Mouse (Mus musculus) midbrain, embryonic 11.5 days (tissue): ENCODE data around the gene Tenm3. TPM values are rescaled to one million over a fixed set of nuclear protein-coding genes. Genes with fewer than 3 reads are reported as not detected.

ENCODE experiments used
- ATAC-seq: fragments of 200-750 bp; cut with Nextera tagmentation; 2 replicates; pipeline ENCODE4 v1.8.0; 2017; ENCODE audit warnings: moderate TSS enrichment, moderate library complexity; ENCODE audit not compliant: low FRiP score
- DNase-seq: peaks from one replicate; pipeline ENCODE4 v3.0.0; 2015; ENCODE audit warnings: low spot score; ENCODE audit errors: missing footprints
- H3K27ac ChIP-seq: fragments of 300-500 bp; sonication (generic); 2 replicates; pipeline ENCODE4 v1.5.1; 2014; ENCODE audit warnings: low read depth, low read length
- H3K27me3 ChIP-seq: fragments of 300-500 bp; sonication (generic); 2 replicates; pipeline ENCODE4 v1.6.1; 2014; ENCODE audit warnings: mild to moderate bottlenecking, low read length, moderate library complexity, mixed read lengths; ENCODE audit not compliant: control insufficient read depth, insufficient read depth
- H3K36me3 ChIP-seq: fragments of 300-500 bp; sonication (generic); 2 replicates; pipeline ENCODE4 v1.6.1; 2014; ENCODE audit warnings: mild to moderate bottlenecking, low read length, moderate library complexity, mixed read lengths; ENCODE audit not compliant: control insufficient read depth, insufficient read depth
- H3K4me1 ChIP-seq: fragments of 300-500 bp; sonication (generic); 2 replicates; pipeline ENCODE4 v1.6.1; 2014; ENCODE audit warnings: low read length; ENCODE audit not compliant: control insufficient read depth, insufficient read depth
- H3K4me2 ChIP-seq: fragments of 300-500 bp; sonication (generic); 2 replicates; pipeline ENCODE4 v1.6.1; 2014; ENCODE audit warnings: mild to moderate bottlenecking, moderate library complexity
- H3K4me3 ChIP-seq: fragments of 300-500 bp; sonication (generic); 2 replicates; pipeline ENCODE4 v1.5.1; 2014; ENCODE audit warnings: low read depth, low read length
- H3K9ac ChIP-seq: fragments of 300-500 bp; sonication (generic); 2 replicates; pipeline ENCODE4 v1.6.1; 2014; ENCODE audit warnings: low read length
- H3K9me3 ChIP-seq: fragments of 300-500 bp; sonication (generic); 2 replicates; pipeline ENCODE4 v1.6.1; 2016; ENCODE audit warnings: low read length; ENCODE audit not compliant: control insufficient read depth
- WGBS: fragments of 180-500 bp; shearing (Covaris S2); extraction: QIAGEN DNeasy Blood & Tissue Kit; methylation state at CpG from one replicate; pipeline ENCODE4 v1.1.7; 2014; 5-methylcytosine and 5-hydroxymethylcytosine counted together
- polyA plus RNA-seq: library from polyadenylated mRNA; unstranded; fragments of >200 nt; fragmentation: Nextera tagmentation; extraction: Ambion mirVana; gene quantifications from 2 replicates; pipeline ENCODE4 v1.2.1, GENCODE M21; 2014

The Tenm3 gene
- polyA plus RNA-seq, 1 experiment from 2014 or later: 39.6 TPM

GRCm38 (mm10) chr8:48450397-48451246 is 393.1 kb downstream of the Tenm3 start:
- DNase-seq (peak; percentile 91), ATAC-seq (peak; percentile 31; the same call in 1 of the 2 replicates)
- H3K4me1 ChIP-seq: peaks cover 30% of the 10 kb centered on the region
- 53% methylated on average over 23 of the region's 23 CpGs for WGBS
- H3K4me2 ChIP-seq: peak overlapping the region; percentile 11; the same call in 1 of the 2 replicates
- peak overlapping the region; percentile 40; the same call in 1 of the 2 replicates for H3K27ac ChIP-seq
- H3K4me3 ChIP-seq: no peak overlapping the region
- no peaks in the 10 kb centered on the region for H3K36me3 ChIP-seq
- no peaks in the 10 kb centered on the region for H3K27me3 ChIP-seq
- peak overlapping the region; percentile 7; the same call in 1 of the 2 replicates for H3K9ac ChIP-seq
- H3K9me3 ChIP-seq: no peaks in the 10 kb centered on the region

DNA sequence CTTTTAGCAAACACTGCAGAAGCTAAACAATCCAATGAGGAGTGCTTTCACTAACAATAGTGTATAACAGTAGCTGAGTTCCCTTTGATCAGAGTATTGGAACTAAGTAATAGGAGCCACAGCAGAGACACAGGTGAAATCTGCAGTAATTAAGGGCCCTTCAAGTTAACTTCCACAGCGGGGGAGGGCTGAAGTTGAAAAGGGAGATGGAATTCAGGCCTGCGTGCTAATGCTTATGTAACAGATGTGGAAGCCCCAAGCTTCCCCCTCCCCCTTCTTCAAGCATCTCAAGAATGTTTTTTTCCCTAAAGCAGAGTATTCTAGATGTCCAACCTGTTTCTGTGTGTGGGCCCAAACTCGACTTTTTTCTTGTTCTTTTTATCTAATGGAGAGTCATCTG is 394.1 kb downstream of the Tenm3 start:
- no peak overlapping the region for H3K27ac ChIP-seq

GRCm38 (mm10) chr8:48445690-48446089 is 398.1 kb downstream of the Tenm3 start:
- H3K27me3 ChIP-seq: no peaks in the 10 kb centered on the region
- H3K9ac ChIP-seq: no peak overlapping the region
- no peak overlapping the region for H3K4me2 ChIP-seq
- DNase-seq (no peak), ATAC-seq (no peak)
- no peaks in the 10 kb centered on the region for H3K36me3 ChIP-seq
- H3K4me3 ChIP-seq: no peak overlapping the region
- H3K4me1 ChIP-seq: peaks cover 14% of the 10 kb centered on the region
- no peaks in the 10 kb centered on the region for H3K9me3 ChIP-seq
- no peak overlapping the region for H3K27ac ChIP-seq
- WGBS: 93% methylated on average over 4 of the region's 4 CpGs

More for the DNA sequence above, 394.1 kb downstream of the Tenm3 start:
- H3K36me3 ChIP-seq: no peaks in the 10 kb centered on the region
- H3K9ac ChIP-seq: no peak overlapping the region
- ATAC-seq (peak; percentile 52), DNase-seq (peak; percentile 90)
- H3K4me3 ChIP-seq: no peak overlapping the region
- no peak overlapping the region for H3K4me2 ChIP-seq
- no peaks in the 10 kb centered on the region for H3K27me3 ChIP-seq
- WGBS: 0% methylated on average over 3 of the region's 3 CpGs
- H3K4me1 ChIP-seq: peaks cover 25% of the 10 kb centered on the region
- H3K9me3 ChIP-seq: no peaks in the 10 kb centered on the region

DNA sequence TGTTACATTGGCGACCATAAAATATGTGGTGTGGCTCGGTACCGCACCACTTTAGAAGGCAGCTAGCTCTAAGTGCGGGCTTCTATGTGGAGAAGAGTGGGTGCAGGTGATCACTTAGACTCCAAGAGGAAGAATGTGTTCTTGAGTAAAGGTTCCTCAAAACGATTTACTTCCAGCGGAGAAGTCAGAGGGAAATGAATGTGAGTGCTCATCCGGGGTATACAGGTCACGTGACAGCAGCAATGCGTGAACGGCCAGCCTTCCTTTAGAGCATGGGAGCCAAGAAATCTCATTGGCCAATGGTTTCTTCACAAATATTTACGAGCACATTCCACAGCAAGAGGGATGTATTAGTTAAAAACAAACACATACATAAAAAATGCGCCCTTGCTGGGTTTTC is 404.3 kb downstream of the Tenm3 start:
- DNase-seq (peak; percentile 82), ATAC-seq (no peak)
- H3K4me1 ChIP-seq: peaks cover 24% of the 10 kb centered on the region
- 89% methylated on average over 12 of the region's 12 CpGs for WGBS
- no peak overlapping the region for H3K27ac ChIP-seq
- H3K9me3 ChIP-seq: no peaks in the 10 kb centered on the region
- no peak overlapping the region for H3K9ac ChIP-seq
- H3K4me2 ChIP-seq: no peak overlapping the region
- no peak overlapping the region for H3K4me3 ChIP-seq
- H3K36me3 ChIP-seq: no peaks in the 10 kb centered on the region
- no peaks in the 10 kb centered on the region for H3K27me3 ChIP-seq

- H3K9ac ChIP-seq: no peak overlapping the region
- no peaks in the 10 kb centered on the region for H3K36me3 ChIP-seq
- H3K4me3 ChIP-seq: no peak overlapping the region
- no peaks in the 10 kb centered on the region for H3K27me3 ChIP-seq
- H3K4me1 ChIP-seq: peaks cover 24% of the 10 kb centered on the region
- ATAC-seq (peak; percentile 61), DNase-seq (peak; percentile 92)
- 19% methylated on average over 16 of the region's 16 CpGs for WGBS
- no peak overlapping the region for H3K27ac ChIP-seq
- H3K9me3 ChIP-seq: no peaks in the 10 kb centered on the region
- H3K4me2 ChIP-seq: peak overlapping the region; percentile 33; the same call in 1 of the 2 replicates
Measured at GRCm38 (mm10) chr8:48437523-48438207, 406.1 kb downstream of the Tenm3 start.

GRCm38 (mm10) chr8:48425101-48425500 is 418.6 kb downstream of the Tenm3 start:
- H3K36me3 ChIP-seq: no peaks in the 10 kb centered on the region
- no peaks in the 10 kb centered on the region for H3K27me3 ChIP-seq
- no peak overlapping the region for H3K9ac ChIP-seq
- ATAC-seq: no peak
- 92% methylated on average over 11 of the region's 11 CpGs for WGBS
- H3K9me3 ChIP-seq: no peaks in the 10 kb centered on the region
- no peak for DNase-seq
- no peak overlapping the region for H3K4me2 ChIP-seq
- no peak overlapping the region for H3K27ac ChIP-seq
- H3K4me1 ChIP-seq: no peaks in the 10 kb centered on the region
- H3K4me3 ChIP-seq: no peak overlapping the region

- Histone ChIP-seq H3K27ac (no peak overlapping the region), H3K27me3 (no peaks in the 10 kb centered on the region), H3K4me2 (no peak overlapping the region), H3K9me3 (no peaks in the 10 kb centered on the region), H3K9ac (no peak overlapping the region), H3K4me1 (no peaks in the 10 kb centered on the region), H3K36me3 (peaks cover 4% of the 10 kb centered on the region; the same call in 1 of the 2 replicates), H3K4me3 (no peak overlapping the region)
- 71% methylated on average over 11 of the region's 11 CpGs for WGBS
- DNase-seq (peak; percentile 77), ATAC-seq (no peak)
Measured at GRCm38 (mm10) chr8:48417714-48418113, 426.0 kb downstream of the Tenm3 start.

- 98% methylated on average over 8 of the region's 8 CpGs for WGBS
- Histone ChIP-seq H3K27me3 (no peaks in the 10 kb centered on the region), H3K9me3 (peaks cover 9% of the 10 kb centered on the region; the same call in 1 of the 2 replicates), H3K4me1 (peaks cover 1% of the 10 kb centered on the region; the same call in 1 of the 2 replicates), H3K27ac (no peak overlapping the region), H3K9ac (no peak overlapping the region), H3K4me3 (no peak overlapping the region), H3K36me3 (peaks cover 2% of the 10 kb centered on the region), H3K4me2 (no peak overlapping the region)
- DNase-seq (no peak), ATAC-seq (no peak)
Measured at GRCm38 (mm10) chr8:48410916-48411315, 432.8 kb downstream of the Tenm3 start.

- Histone ChIP-seq H3K27me3 (no peaks in the 10 kb centered on the region), H3K9ac (0 out of 2 replicates have a peak overlapping the region, but pooled peaks have one; percentile 14), H3K4me2 (peak overlapping the region; percentile 26), H3K4me3 (no peak overlapping the region), H3K4me1 (peaks cover 14% of the 10 kb centered on the region), H3K27ac (peak overlapping the region; percentile 53), H3K9me3 (no peaks in the 10 kb centered on the region), H3K36me3 (no peaks in the 10 kb centered on the region)
- ATAC-seq: peak; percentile 85
- 28% methylated on average over 12 of the region's 12 CpGs for WGBS
- peak; percentile 91 for DNase-seq
Measured at GRCm38 (mm10) chr8:48400572-48400972, 443.2 kb downstream of the Tenm3 start.
